Mouse (Mus musculus) stomach, embryonic 16.5 days (tissue): ENCODE measurements around the gene Dnajc3. TPM values are rescaled to one million over a fixed set of nuclear protein-coding genes. Genes with fewer than 3 reads are reported as not detected.
A peak's percentile ranks its signal among the peaks of the same experiment; 100 is the strongest.

Experiments
- ATAC-seq: fragments of 200-750 bp; cut with Nextera tagmentation; 2 replicates; pipeline ENCODE4 v1.8.0; 2017; ENCODE audit warnings: moderate number of reproducible peaks, moderate TSS enrichment; ENCODE audit not compliant: insufficient read depth, low FRiP score
- H3K27ac ChIP-seq: fragments of 300-500 bp; sonication (generic); 2 replicates; pipeline ENCODE4 v1.5.1; 2014; ENCODE audit warnings: low read length
- H3K27me3 ChIP-seq: fragments of 300-500 bp; sonication (generic); 2 replicates; pipeline ENCODE4 v1.6.1; 2014; ENCODE audit warnings: low read length, control low read depth, mixed read lengths; ENCODE audit not compliant: control insufficient read depth, insufficient read depth
- H3K36me3 ChIP-seq: fragments of 300-500 bp; sonication (generic); 2 replicates; pipeline ENCODE4 v1.6.1; 2014; ENCODE audit warnings: low read length; ENCODE audit not compliant: control insufficient read depth, insufficient read depth
- H3K4me1 ChIP-seq: fragments of 300-500 bp; sonication (generic); 2 replicates; pipeline ENCODE4 v1.6.1; 2014; ENCODE audit warnings: low read length, control low read depth, mixed read lengths; ENCODE audit not compliant: control insufficient read depth, insufficient read depth
- H3K4me2 ChIP-seq: fragments of 300-500 bp; sonication (generic); 2 replicates; pipeline ENCODE4 v1.6.1; 2014; ENCODE audit warnings: low read depth, low read length, mixed read lengths
- H3K4me3 ChIP-seq: fragments of 300-500 bp; sonication (generic); replicated peaks from 2 replicates; pipeline ENCODE4 v1.5.1; 2014; ENCODE audit warnings: mild to moderate bottlenecking, low read length
- H3K9ac ChIP-seq: fragments of 300-500 bp; sonication (generic); 2 replicates; pipeline ENCODE4 v1.6.1; 2014; ENCODE audit warnings: low read length
- H3K9me3 ChIP-seq: fragments of 300-500 bp; sonication (generic); replicated peaks from 2 replicates; pipeline ENCODE4 v1.6.1; 2016; ENCODE audit warnings: low read length, control low read depth; ENCODE audit not compliant: control insufficient read depth
- WGBS: fragments of 180-500 bp; shearing (Covaris S2); extraction: QIAGEN DNeasy Blood & Tissue Kit; methylation state at CpG from one replicate; pipeline ENCODE4 v1.1.7; 2014; 5-methylcytosine and 5-hydroxymethylcytosine counted together
- polyA plus RNA-seq: library from polyadenylated mRNA; unstranded; fragments of >200 nt; fragmentation: Nextera tagmentation; extraction: Ambion mirVana; gene quantifications from 2 replicates; pipeline ENCODE4 v1.2.1, GENCODE M21; 2015

The Dnajc3 gene
- polyA plus RNA-seq, result 60.1 and 70.5 TPM in 2 replicates

DNA sequence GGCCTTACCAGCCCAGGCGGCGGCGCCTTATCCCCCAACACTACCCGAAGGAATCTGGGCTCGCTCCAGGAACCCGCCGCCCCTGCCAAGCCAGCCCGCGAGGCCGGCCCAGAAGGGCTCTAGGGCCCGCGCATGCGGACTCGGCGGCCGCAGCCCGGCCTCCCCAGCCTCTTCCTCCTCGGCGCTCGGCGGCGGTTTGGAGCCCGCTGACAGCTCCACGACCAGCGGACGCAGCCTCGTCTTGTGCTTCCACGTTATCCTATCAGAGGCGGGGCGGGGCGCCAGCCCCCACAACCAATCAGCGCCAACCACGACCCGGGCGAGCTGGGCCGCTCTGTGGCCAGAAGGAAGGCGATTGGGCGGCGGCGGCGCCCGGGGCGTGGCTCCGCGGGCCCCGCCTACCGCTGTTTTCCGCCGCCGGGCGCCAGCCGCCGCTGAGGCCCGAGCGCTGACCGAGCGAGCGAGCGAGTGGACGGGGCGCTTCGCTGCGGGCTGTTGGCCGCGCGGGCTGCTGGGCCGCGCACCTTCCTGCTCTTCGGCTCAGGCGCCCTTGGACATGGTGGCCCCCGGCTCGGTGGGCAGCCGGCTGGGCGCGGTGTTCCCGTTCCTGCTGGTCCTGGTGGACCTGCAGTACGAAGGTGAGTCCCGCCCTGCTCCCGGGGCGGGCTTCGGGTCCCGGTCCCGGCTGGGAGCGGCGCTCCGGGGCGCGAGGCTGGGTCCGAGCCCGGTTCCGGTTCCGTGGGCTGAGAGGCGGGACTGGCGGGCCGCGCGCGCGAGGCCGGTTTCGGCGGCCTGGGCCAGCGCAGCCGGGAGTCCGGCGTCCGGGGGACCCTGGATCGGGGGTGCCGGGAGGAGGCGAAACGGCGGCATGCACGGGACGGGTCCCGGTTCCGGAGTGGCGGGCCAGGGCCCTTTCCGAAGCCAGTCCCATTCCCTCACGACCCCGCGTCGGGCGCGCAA, at the start of gene Dnajc3:
Dnajc3 (plus strand) TSS at position 444 of the 960 bp plus-strand sequence.
- Histone ChIP-seq H3K27me3 (no peaks in the 10 kb centered on the region), H3K4me3 (peak within 1 kb of the TSS; percentile 96), H3K9me3 (no peaks in the 10 kb centered on the region), H3K36me3 (no peaks in the 10 kb centered on the region), H3K27ac (peak within 1 kb of the TSS; percentile 96), H3K9ac (peak within 1 kb of the TSS; percentile 100), H3K4me2 (peak within 1 kb of the TSS; percentile 69), H3K4me1 (peaks cover 26% of the 10 kb centered on the region)
- peak; percentile 100 for ATAC-seq
- WGBS, result under 1% methylated on average over 123 of the region's 124 CpGs

DNA sequence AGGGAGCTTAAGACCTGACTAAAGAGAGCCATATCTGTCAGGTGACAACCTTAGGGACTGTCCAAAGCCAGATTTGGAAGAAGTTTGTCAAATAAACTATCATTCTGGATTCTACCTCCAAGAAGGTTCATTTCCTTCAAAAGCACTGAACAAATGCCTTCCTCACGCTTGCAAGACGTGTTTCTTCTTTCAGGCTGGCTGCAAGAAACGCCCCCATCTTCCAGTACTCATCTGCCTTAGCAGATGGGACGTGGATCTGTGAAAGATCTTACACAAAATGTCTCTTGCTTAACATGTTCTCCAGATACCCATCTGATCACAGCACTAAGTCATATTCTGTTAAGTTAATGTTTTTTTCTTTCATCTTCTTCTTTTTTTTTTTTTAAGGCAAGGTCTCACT, 47.7 kb upstream of the Dnajc3 start:
- no peak overlapping the region for H3K27ac ChIP-seq
- peaks cover 8% of the 10 kb centered on the region; the same call in 1 of the 2 replicates for H3K36me3 ChIP-seq
- no peaks in the 10 kb centered on the region for H3K4me1 ChIP-seq
- ATAC-seq, result no peak
- no peak overlapping the region for H3K4me3 ChIP-seq
- no peaks in the 10 kb centered on the region for H3K27me3 ChIP-seq
- H3K9me3 ChIP-seq, result no peaks in the 10 kb centered on the region
- no peak overlapping the region for H3K9ac ChIP-seq
- 91% methylated on average over 4 of the region's 4 CpGs for WGBS
- H3K4me2 ChIP-seq, result no peak overlapping the region

- Histone ChIP-seq H3K9ac (no peak overlapping the region), H3K4me2 (no peak overlapping the region), H3K27ac (no peak overlapping the region), H3K9me3 (no peaks in the 10 kb centered on the region), H3K36me3 (no peaks in the 10 kb centered on the region), H3K27me3 (no peaks in the 10 kb centered on the region), H3K4me1 (no peaks in the 10 kb centered on the region), H3K4me3 (no peak overlapping the region)
- no peak for ATAC-seq
- WGBS, result 87% methylated on average over 7 of the region's 7 CpGs
These were observed 42.5 kb upstream of the Dnajc3 start for GRCm38 (mm10) chr14:118895228-118895627.

DNA sequence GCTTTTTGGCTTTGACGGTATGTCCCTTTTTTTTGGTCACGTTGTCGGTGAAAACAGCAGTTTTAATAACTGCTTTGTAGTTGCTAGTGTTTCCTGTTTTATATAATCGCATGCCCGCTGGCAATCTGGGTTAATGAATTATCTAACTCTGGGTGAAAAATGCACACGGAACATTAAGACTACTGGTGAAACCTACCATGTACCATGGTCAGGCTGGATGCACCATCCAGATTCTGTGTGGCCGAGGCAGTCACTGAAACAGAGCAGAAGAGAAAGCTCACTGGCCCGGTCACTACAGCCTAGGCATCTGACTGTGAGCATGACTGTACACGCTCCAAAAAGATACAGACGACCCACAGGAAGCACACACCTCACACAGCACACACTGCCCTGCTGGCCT, 42.1 kb upstream of the Dnajc3 start:
- H3K4me3 ChIP-seq, result no peak overlapping the region
- no peaks in the 10 kb centered on the region for H3K9me3 ChIP-seq
- H3K27ac ChIP-seq, result no peak overlapping the region
- no peaks in the 10 kb centered on the region for H3K36me3 ChIP-seq
- H3K9ac ChIP-seq, result no peak overlapping the region
- WGBS, result 92% methylated on average over 10 of the region's 10 CpGs
- H3K27me3 ChIP-seq, result no peaks in the 10 kb centered on the region
- no peaks in the 10 kb centered on the region for H3K4me1 ChIP-seq
- H3K4me2 ChIP-seq, result no peak overlapping the region
- ATAC-seq, result no peak

GRCm38 (mm10) chr14:118899940-118900339, 37.8 kb upstream of the Dnajc3 start:
- Histone ChIP-seq H3K4me1 (no peaks in the 10 kb centered on the region), H3K4me2 (no peak overlapping the region), H3K27me3 (no peaks in the 10 kb centered on the region), H3K9ac (no peak overlapping the region), H3K36me3 (0 out of 2 replicates have a peak, but pooled peaks cover 5% of the 10 kb centered on the region), H3K9me3 (no peaks in the 10 kb centered on the region), H3K4me3 (no peak overlapping the region), H3K27ac (no peak overlapping the region)
- ATAC-seq, result no peak
- WGBS, result 74% methylated on average over 11 of the region's 11 CpGs

GRCm38 (mm10) chr14:118900911-118901310, 36.9 kb upstream of the Dnajc3 start:
- H3K4me3 ChIP-seq, result no peak overlapping the region
- H3K4me2 ChIP-seq, result no peak overlapping the region
- 0 out of 2 replicates have a peak, but pooled peaks cover 5% of the 10 kb centered on the region for H3K36me3 ChIP-seq
- no peak for ATAC-seq
- no peak overlapping the region for H3K27ac ChIP-seq
- 98% methylated on average over 1 of the region's 1 CpGs for WGBS
- H3K27me3 ChIP-seq, result no peaks in the 10 kb centered on the region
- no peaks in the 10 kb centered on the region for H3K4me1 ChIP-seq
- no peak overlapping the region for H3K9ac ChIP-seq
- H3K9me3 ChIP-seq, result no peaks in the 10 kb centered on the region

- Histone ChIP-seq H3K4me3 (no peak overlapping the region), H3K36me3 (peaks cover 5% of the 10 kb centered on the region; the same call in 1 of the 2 replicates), H3K9me3 (no peaks in the 10 kb centered on the region), H3K27me3 (no peaks in the 10 kb centered on the region), H3K4me2 (no peak overlapping the region), H3K4me1 (no peaks in the 10 kb centered on the region), H3K9ac (no peak overlapping the region), H3K27ac (no peak overlapping the region)
- ATAC-seq, result no peak
- 84% methylated on average over 3 of the region's 3 CpGs for WGBS
These were observed 34.4 kb upstream of the Dnajc3 start for GRCm38 (mm10) chr14:118903397-118903796.

DNA sequence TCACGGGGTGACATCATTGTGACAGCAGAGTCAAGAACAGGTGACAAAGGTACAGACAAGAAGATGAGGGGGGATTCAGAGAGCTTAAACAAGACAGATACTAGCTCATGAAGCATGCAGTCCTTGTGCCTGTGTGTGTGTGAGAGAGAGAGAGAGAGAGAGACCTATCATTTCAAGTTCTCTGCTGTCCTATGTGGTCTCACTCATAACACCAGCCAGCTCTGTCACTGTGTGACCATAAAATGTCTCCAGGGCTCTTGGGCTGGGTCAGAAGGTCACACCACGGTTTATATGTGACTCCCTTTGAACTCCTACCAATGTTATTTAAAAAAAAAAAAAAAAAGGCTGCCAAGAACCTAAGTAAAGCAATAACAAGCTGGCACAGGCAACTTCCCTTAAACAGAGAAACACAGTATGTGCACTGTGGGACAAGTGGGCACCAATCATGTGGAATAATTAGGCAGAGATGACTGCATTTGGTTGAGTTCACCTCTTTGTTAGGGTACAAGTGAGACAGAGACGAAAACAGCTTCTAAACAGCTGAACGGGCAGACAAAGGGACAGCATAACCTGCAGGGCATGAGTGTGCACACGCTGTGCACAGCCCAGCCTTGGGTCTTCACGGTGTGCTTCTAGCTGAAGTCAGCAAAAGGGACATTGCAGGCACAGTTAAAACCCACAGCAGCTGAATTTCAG, 33.8 kb upstream of the Dnajc3 start:
- Histone ChIP-seq H3K4me3 (no peak overlapping the region), H3K27me3 (no peaks in the 10 kb centered on the region), H3K36me3 (peaks cover 5% of the 10 kb centered on the region; the same call in 1 of the 2 replicates), H3K27ac (no peak overlapping the region), H3K4me2 (no peak overlapping the region), H3K9me3 (no peaks in the 10 kb centered on the region), H3K4me1 (no peaks in the 10 kb centered on the region), H3K9ac (no peak overlapping the region)
- WGBS, result 60% methylated on average over 6 of the region's 6 CpGs
- no peak for ATAC-seq

GRCm38 (mm10) chr14:118907592-118907991, 30.2 kb upstream of the Dnajc3 start:
- Histone ChIP-seq H3K4me3 (no peak overlapping the region), H3K36me3 (no peaks in the 10 kb centered on the region; the same call in 1 of the 2 replicates), H3K27ac (no peak overlapping the region), H3K9ac (no peak overlapping the region), H3K27me3 (no peaks in the 10 kb centered on the region), H3K4me2 (no peak overlapping the region), H3K4me1 (no peaks in the 10 kb centered on the region), H3K9me3 (no peaks in the 10 kb centered on the region)
- no peak for ATAC-seq
- 65% methylated on average over 8 of the region's 8 CpGs for WGBS
